Mouse (Mus musculus) 3134 (cell line): ENCODE data around the gene Vmn1r203.
"Not testable (repeated sequence)": the region's sequence is repeated elsewhere in the genome, so short reads cannot be mapped to it uniquely, and the experiment has no call there.

Source experiments
- DNase-seq: peaks from one replicate; pipeline ENCODE4 v3.0.0-alpha.2; 2011; ENCODE audit warnings: low spot score; ENCODE audit not compliant: insufficient read length; ENCODE audit errors: extremely low read depth

Vmn1r203 gene

DNA sequence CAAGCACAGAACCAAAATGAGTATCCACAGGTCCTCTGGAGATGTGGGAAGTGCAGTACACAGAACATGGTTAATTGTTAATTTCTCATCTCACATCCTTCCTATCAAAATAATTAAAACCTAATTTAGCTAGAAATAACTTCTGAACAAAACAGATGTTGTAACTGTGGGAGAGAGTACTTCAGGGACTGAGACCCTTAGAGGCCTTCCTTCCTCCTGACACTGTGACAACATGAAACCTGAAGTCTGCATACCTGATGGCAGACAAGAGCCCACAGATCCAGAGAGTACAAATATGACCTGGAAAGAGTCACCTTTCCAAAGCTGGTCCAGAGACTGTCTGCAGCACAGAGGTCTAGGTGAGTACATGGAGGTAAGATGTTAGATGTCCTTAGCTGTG is at the start of gene Vmn1r203:
TSS of gene Vmn1r203 (plus strand) at position 301 of the 400 bp plus-strand sequence.
- DNase-seq = no peak

DNA sequence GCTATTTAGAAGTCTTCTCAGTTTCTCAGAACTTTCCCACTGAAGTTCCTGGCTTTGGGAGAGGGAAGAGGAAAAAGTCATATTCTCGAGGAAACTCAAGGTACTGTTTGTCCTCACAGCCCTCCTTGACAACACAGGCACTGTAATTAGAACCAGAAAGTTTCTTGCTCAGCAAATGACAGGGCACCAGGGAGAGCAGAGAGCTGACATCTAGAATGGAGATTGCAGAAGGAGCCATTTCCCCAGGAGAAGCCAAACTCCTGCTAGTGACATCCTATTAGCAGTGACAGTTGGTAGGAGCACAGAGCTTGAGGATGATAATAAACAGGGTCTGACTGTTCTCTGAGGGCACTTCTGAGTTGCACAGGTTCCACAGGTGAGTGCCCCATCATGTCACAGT is 46.3 kb upstream of the Vmn1r203 start, which contains the start of gene Vmn1r201:
TSS of gene Vmn1r201 (plus strand) at position 301 of the 400 bp plus-strand sequence.
- no peak for DNase-seq

DNA sequence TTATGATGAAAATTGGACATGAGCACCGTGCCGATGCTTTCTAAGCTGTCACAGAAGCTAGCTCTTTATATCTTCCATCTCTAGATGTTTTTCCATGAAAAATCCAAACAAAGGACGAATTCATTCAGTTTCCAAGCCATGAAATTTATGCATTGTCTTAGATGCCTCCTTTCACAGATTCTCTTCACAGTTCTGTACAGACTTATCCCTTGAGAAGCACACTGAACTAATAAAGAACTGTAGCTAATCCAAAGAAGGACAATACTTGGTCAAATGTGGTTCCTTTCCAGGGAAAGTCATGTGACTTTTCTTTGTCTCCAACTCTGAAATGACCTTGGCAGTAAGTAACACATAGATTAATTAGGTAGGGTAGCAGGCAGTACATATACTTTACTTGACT is 15.5 kb upstream of the Vmn1r203 start:
- DNase-seq = no peak

DNA sequence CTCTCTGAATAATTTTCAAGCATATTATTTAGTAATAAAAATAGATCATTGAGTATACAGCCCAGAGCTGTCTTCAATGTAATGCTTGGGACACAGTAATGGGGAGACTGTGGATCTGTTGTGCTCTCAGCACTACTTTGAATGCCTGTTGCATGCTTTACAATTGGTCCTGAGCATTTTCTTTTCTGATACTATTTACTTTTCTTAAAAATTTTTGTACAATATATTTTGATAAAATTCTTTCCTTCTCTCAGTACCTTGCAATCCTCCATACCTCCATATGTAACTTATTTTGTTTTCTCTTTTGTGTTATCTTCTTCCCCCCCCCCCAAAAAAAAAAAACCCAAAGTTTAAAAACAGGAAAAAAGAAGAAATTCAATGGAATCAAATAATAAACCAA is 12.6 kb upstream of the Vmn1r203 start, which contains the start of gene Vmn1r202:
TSS of gene Vmn1r202 (minus strand) at position 101 of the 400 bp plus-strand sequence.
- no peak for DNase-seq

DNA sequence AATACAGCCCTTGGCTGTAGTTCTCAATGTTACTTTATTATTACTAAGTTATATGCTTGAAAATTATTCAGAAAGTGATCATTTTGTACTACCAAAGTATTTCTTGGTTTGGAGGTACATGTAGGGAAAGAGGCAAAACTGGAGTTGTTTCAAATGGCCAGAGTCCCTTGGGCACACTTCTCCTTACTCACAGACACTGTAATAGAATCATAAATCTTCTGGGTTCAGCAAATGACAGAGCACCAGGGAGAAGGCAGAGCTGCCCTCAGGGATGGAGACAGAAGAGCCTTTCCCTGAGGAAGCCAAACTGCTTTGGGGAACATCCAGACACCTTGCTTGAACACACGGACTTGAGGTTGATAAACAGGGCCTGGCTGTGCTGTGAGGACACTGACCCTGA is 35.0 kb downstream of the Vmn1r203 start, which contains the start of gene Vmn1r204:
TSS of gene Vmn1r204 (plus strand) at position 301 of the 400 bp plus-strand sequence.
- not testable (repeated sequence) for DNase-seq

DNA sequence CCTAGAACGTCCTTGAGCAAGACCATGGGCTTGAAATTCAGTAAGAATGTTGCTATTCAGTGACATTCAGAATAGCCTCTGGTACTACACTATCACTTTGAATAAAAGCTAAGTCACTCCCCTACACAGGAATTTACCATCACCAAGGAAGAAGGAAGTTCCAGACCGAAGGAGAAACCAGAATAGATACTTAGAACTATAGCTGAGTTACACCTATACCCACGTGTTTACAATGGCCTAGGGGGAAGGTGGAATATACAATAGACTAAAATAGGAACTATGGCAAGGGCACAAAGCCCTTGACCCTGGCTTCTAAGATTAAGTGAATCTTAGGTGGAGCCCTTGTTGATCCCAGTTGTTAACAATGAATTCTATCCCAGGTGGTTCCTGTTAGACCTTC is 57.0 kb downstream of the Vmn1r203 start:
- not testable (repeated sequence) for DNase-seq
